Mouse (Mus musculus) brown adipose tissue, adult 24 weeks (tissue): ENCODE results near the gene Plin5. TPM values are rescaled to one million over a fixed set of nuclear protein-coding genes. Genes with fewer than 3 reads are reported as not detected.
A peak's percentile ranks its signal among the peaks of the same experiment; 100 is the strongest.

Experiments
- H3K27ac ChIP-seq: fragments of 200-500 bp; replicated peaks from 2 replicates; pipeline ENCODE4 v1.5.1; 2012; ENCODE audit warnings: low read depth, mild to moderate bottlenecking, low read length
- H3K4me1 ChIP-seq: fragments of 200-500 bp; 2 replicates; pipeline ENCODE4 v1.6.1; 2012; ENCODE audit warnings: low read length, mixed read lengths; ENCODE audit not compliant: control insufficient read depth, insufficient read depth, insufficient read length
- H3K4me3 ChIP-seq: fragments of 200-500 bp; 2 replicates; pipeline ENCODE4 v1.5.1; 2012; ENCODE audit warnings: low read depth, mild to moderate bottlenecking, low read length, moderate library complexity; ENCODE audit not compliant: insufficient read depth
- polyA plus RNA-seq: library from polyadenylated mRNA; stranded (reverse); fragments of >200 nt; gene quantifications from 2 replicates; pipeline ENCODE4 v1.2.4, GENCODE M21; 2012; ENCODE audit not compliant: missing spikeins, insufficient read depth, insufficient read length

Gene Plin5
- polyA plus RNA-seq, 1 experiment, result 171 TPM

DNA sequence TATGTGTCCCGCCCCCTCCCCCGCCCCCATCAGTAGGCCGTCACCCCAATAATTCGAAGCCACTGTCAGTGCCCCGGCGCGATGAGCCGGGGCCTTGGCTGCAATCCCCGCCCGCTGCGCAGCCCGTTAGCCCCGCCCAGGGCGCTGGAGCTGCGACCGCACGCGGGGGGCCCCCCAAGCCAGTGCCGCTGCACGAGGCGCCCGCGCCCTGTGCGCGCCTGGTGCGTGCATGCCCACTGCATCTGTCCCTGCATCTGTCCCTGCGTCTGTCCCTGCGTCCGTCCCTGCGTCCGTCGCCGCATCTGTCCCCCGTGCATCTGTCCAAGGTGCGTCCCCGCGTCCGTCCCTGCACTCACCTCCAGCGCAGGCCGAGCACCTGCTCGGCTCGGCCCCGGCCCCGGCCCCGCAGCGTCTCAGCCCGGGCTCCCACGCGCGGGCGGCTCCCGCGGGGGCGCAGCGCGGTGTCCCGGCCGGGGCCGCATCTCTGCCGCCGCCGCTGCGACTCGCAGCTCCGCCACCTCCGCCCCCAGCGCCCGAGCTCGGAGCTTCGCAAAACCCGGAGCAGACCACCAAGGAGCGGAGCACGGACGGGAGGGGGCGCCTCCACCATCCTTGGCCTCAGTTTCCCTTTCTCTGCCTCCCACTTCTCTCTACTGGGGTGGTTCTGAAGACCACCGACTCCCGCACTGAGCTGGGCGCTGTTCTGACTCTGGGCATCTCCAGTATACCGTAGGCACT is 22.6 kb upstream of the Plin5 start, which contains the start of gene Sema6b:
Gene Sema6b, minus strand, starts transcription at position 486 of the 738 bp plus-strand sequence.
- peak within 1 kb of the TSS; percentile 74 for H3K4me3 ChIP-seq
- H3K27ac ChIP-seq, result peak within 1 kb of the TSS; percentile 20
- peaks cover 17% of the 10 kb centered on the region for H3K4me1 ChIP-seq

DNA sequence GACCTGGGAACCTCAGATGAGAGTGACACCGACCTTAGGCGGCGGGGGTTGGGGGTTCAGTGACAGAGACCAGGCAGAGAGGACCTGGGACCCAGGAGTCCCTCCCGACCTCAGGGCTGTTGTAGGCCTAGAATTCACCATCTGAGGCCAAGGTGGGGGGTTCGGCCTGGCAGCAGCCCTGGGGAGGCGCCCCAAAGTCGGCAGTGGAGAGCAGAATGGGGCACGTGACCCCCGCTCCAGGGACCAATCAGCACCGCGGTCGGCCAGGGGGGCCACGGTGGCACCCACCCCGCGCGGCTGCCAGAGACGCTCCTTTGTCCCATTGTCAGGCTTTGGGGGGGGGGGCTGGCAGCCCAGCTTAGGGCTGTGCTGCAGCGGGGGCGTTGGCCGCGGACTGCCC is 22.0 kb upstream of the Plin5 start:
- Histone ChIP-seq H3K4me1 (peaks cover 17% of the 10 kb centered on the region), H3K27ac (peak overlapping the region; percentile 20), H3K4me3 (peak overlapping the region; percentile 74)

DNA sequence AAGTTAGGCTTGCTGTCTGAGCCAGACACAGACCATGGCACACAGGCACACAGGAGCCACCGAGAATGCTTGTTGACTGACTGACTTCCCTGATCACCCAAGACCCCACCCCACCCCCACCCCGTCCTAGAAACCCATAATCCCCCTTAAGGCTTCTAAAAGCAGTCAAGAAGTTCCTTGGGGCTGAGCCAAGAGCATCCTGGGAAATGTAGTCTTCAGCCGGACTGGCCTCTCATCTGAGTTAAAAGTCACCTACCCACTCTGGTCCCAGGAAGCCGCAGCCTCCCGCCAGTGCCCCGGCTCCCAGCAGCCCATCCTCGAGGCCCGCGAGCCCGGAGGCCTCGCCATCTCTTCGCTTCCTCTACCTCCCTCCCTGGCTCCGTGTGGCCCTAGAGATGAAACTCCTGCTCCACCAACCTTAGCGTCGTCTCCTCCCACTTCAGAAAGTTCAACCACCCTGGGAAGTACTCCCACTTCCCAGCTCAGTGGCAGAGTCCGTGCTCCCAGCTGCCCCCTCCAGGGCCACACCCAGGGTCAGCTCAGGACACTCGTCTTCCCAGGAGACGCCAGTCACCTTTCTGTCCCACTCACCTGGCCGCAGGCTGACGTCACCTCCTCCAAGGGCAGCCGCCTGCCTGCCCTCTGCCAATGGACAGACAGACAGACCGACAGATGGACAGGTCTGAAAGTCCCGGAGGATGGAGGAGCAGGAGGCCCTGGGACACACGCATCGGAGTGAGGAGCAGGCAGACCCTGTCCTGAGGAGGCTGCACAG is 20.6 kb upstream of the Plin5 start:
- H3K27ac ChIP-seq, result peak overlapping the region; percentile 96
- peaks cover 17% of the 10 kb centered on the region for H3K4me1 ChIP-seq
- H3K4me3 ChIP-seq, result peak overlapping the region; percentile 46

DNA sequence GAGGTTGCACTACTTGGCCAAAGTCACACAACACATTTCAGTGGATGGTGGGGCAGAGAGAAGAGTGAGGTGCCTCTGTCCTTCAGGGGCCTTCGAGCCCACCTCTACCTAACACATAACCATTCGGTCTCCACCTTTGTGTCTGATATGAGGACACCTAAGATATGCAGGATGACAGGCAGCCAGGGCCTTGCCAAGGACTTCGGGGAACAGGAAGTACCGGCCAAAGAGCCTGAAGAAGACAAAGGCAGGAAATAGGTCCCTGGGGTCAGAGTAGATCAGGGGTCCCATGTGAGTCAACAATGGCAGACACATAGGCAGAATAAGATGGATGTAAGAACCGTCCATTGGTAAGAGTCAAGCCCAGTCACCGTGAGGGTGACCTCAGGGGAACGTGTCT is 19.2 kb upstream of the Plin5 start:
- H3K27ac ChIP-seq, result peak overlapping the region; percentile 96
- peaks cover 17% of the 10 kb centered on the region for H3K4me1 ChIP-seq
- H3K4me3 ChIP-seq, result no peak overlapping the region

DNA sequence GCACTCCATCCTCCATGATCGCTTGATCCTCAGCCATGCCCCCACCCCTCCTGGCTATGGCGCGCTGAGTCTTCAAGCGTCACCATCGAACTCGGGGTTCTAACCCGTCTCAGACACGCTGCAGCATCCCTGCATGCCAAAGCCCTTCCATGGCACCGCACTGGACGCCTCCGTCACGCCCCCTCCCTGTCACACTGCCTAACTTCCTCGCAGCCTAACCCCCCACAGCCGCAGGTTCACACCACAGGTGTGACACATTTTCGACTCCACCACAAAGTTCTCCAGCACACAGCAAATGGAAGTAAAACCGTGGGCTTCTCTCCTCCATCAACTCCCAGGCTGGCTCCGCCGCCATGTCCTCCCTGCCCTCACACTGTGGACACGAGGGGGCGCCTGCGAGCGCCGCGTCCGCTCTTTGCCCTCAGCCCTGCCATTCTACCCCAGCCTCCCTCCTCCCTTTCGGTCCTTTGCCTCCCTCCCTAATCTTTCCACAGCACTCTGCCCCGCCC is 17.1 kb upstream of the Plin5 start:
- peak overlapping the region; percentile 45 for H3K4me3 ChIP-seq
- H3K4me1 ChIP-seq, result peaks cover 17% of the 10 kb centered on the region
- H3K27ac ChIP-seq, result peak overlapping the region; percentile 96

DNA sequence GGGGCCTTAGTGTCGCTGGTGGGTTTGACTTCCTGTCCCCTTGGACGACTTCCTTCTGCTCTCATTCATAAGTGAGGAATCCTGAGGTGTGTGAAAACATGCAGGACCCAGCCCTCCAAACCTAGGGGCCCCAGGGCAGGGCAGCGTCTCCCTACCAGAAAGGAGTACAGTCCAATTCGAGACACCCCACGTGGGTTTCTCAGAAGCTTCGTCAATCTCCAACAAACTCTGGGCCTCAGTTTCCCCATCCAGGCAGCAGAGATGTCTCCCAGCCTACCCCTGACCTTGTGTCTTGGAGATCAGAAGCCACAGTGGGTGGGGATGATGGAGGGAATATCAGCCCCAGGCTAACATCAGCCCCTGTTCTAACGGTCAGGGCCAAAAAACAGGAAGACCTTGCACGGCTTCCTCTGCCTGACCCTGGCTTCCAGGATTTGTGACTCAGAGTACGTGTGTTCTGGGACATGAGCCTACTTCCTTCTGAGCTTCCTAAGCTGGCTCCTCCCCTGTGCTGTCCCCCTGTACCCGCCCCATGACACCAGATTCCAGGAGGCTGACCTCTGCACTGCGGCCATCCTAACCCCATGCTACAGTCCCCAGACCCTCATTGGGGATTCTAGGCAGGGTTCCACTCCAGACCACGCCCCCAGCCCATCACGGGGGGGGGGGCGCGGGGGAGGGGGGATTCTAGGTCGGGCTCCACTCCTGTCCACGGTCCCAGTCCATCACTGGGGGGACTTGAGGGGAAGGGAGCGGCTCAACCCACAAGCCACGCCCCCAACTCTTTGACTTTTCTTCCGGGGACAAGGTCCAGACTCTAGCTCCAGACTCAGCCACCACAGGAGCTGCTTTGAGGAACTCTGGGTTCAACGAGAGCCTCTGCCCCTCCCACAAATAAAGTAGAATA is 16.3 kb upstream of the Plin5 start:
- H3K27ac ChIP-seq, result peak overlapping the region; percentile 98
- H3K4me3 ChIP-seq, result peak overlapping the region; percentile 57
- H3K4me1 ChIP-seq, result peaks cover 17% of the 10 kb centered on the region

DNA sequence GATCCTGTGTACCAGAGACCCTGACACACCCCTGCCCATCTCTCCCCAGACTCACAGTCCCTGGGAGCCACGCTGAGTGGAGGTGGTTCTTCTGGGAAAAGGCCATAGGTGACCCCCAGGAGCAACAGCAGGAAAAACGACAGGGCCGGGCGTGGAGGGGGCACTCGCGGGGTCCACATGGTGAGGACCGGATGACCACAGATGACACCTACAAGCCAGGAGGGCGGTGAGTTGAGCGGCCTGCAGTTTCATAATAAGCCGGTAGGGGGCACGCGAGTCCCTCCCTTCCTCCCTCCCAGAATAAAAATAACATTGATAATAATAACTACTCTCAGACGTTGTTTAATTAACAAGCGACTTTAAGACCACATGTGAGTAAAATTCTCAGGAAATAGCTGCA is 15.3 kb upstream of the Plin5 start:
- peaks cover 15% of the 10 kb centered on the region for H3K4me1 ChIP-seq
- H3K27ac ChIP-seq, result no peak overlapping the region
- H3K4me3 ChIP-seq, result peak overlapping the region; percentile 38

DNA sequence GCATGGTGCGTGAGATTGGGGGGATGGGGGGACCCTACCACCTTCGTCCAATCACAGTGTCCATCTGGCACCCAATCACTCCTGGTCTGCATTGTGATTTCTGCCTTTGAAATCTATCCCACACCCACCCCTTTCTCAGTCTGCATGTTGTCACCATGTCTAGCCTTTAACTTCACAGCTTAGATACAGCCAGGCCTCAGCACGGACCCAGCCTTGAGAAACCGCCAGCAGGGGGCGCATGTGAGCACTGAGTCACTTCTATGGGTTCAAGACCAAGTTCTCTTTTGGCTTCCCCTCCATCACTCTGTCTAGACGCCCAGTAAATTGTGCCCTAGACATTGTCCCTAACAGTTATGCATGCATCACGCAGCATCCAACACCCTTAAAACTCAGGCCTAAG is 14.4 kb upstream of the Plin5 start:
- no peak overlapping the region for H3K27ac ChIP-seq
- H3K4me3 ChIP-seq, result no peak overlapping the region
- peaks cover 6% of the 10 kb centered on the region for H3K4me1 ChIP-seq

DNA sequence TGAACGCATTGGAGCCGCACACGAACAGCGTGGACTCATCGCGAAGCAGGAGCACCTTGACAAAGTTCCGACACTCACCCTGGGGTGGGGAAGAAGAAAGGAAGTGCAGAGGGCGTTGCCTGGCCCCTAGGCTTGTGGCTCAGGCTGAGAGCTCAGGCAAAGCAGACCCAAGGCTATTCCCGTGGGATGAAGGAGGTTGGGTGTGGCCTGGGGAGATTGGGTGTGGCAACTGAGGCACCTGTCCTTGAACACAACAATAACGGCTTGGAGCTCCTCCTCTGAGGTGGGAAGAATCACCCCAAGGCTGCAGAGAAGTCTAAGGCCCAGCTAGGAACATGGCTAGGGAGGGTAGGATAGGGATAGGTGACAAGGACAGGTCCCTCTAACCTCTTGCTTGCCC is 13.7 kb upstream of the Plin5 start:
- H3K4me1 ChIP-seq, result peaks cover 4% of the 10 kb centered on the region
- no peak overlapping the region for H3K27ac ChIP-seq
- H3K4me3 ChIP-seq, result no peak overlapping the region

DNA sequence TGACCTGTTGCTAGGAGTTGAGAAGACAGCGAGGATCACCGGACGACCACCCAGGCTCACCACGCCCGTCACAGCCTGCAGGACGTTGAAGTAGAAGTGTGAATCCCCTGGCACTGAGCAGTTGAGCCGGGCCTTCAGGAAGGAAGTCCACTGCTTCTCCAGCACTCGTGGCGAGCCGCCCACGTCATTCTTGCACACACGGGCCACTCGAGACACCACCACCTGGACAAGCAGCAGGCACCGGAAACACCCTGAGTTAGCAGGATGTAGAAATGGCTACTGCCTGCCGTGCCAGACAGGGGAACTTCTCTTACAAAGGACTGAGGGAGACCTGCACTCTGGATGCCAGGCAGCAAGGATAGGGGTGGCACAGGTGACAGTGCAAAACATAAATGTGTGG is 10.8 kb upstream of the Plin5 start:
- H3K4me3 ChIP-seq, result no peak overlapping the region
- no peak overlapping the region for H3K27ac ChIP-seq
- H3K4me1 ChIP-seq, result peaks cover under 1% of the 10 kb centered on the region; the same call in 1 of the 2 replicates

DNA sequence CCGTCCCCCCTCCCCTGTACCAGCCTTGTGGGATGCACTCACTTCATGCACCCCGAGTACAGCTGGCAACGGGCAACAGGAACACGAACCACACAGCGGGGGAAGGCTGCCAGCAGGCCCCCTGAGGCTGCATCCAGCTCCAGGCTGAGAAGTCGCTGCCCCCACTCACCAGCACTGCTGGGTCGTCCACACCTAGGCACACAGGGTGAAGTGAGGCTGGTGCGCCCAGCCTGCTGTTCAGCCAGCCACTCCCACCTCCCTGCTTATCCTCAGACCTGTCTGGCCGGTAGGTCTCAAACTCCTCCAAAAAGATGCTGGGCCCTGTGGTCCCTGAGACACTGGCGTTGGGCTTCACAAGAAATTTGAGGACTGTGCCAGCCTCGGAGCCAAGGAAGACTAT is 8.8 kb upstream of the Plin5 start:
- peaks cover 3% of the 10 kb centered on the region; the same call in 1 of the 2 replicates for H3K4me1 ChIP-seq
- H3K27ac ChIP-seq, result no peak overlapping the region
- no peak overlapping the region for H3K4me3 ChIP-seq

DNA sequence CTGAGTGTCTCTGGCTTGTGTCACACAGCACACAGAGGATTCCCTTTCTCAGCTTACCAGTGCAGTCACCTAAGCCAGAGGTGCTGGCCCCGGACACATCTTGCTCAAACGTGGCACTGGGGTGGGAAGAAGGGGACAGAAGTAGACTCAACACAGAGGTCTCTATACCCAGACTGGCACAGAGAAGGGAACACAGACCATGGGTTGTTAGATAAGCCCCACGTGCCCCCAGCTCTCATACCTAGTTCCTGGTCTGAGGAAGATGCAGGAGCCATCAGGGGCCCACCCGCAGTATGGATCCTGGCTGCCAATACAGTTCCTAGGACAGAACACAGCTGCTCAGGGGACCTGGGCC is 7.9 kb upstream of the Plin5 start:
- peaks cover 3% of the 10 kb centered on the region; the same call in 1 of the 2 replicates for H3K4me1 ChIP-seq
- H3K27ac ChIP-seq, result no peak overlapping the region
- no peak overlapping the region for H3K4me3 ChIP-seq

DNA sequence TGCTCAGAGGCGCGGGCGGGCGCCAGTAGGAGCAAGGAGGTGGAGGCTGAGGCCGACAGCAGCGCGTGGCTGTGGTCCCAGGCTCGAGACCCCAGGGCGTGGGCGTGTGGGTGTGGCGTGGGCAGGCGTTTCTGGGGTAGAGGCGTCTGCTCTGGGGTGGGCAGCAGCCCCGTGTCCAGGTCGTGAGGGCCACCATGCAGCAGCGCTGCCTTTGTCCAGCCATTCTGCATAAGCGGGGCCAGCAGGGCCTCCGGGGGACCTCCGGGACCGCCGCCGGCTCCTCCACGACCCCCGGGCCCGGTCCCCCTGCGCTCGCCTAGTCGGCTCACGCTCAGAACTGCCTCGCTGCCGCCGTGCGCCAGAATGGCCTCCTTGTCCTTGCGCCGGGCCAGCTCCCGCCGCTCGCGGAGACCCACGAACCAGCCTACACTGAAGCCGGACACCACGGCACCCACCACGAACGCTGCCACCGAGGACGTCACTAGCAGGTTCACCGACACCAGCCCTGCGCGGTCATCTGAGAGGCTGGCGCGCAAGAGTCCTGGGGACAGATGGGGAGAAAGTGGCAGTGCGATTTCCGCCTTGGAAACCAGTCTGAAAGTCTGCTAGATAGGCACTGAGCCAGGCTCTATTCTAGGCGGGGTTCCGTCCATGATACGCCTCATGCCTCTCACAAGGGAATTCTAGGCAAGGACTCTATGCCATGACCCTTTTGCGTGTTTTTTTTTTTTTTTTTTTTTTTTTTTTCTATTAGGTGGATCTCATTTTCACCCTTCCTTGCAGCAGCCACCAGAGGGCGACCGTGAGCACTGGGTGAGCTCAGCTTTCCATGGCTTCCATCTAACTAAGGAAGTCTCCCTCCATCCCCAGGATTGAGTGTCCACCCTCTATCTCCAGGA is 7.2 kb upstream of the Plin5 start:
- peaks cover 6% of the 10 kb centered on the region; the same call in 1 of the 2 replicates for H3K4me1 ChIP-seq
- peak overlapping the region; percentile 69 for H3K27ac ChIP-seq
- peak overlapping the region; percentile 64 for H3K4me3 ChIP-seq
